Mouse (Mus musculus) midbrain, embryonic 10.5 days (tissue): ENCODE data around the gene Trim71. TPM values are rescaled to one million over a fixed set of nuclear protein-coding genes. Genes with fewer than 3 reads are reported as not detected.
A peak's percentile ranks its signal among the peaks of the same experiment; 100 is the strongest.

Experiments
- DNase-seq: peaks from one replicate; pipeline ENCODE4 v3.0.0-alpha.2; 2017; ENCODE audit warnings: low spot score
- H3K27ac ChIP-seq: fragments of 300-500 bp; sonication (generic); replicated peaks from 2 replicates; pipeline ENCODE4 v1.5.1; 2016; ENCODE audit warnings: mild to moderate bottlenecking
- H3K27me3 ChIP-seq: fragments of 300-500 bp; sonication (generic); 2 replicates; pipeline ENCODE4 v1.6.1; 2016; ENCODE audit warnings: low read depth, mild to moderate bottlenecking; ENCODE audit not compliant: poor library complexity, severe bottlenecking
- H3K36me3 ChIP-seq: fragments of 300-500 bp; sonication (generic); 2 replicates; pipeline ENCODE4 v1.6.1; 2016; ENCODE audit warnings: mild to moderate bottlenecking, moderate library complexity
- H3K4me1 ChIP-seq: fragments of 300-500 bp; sonication (generic); 2 replicates; pipeline ENCODE4 v1.6.1; 2016
- H3K4me3 ChIP-seq: fragments of 300-500 bp; sonication (generic); 2 replicates; pipeline ENCODE4 v1.5.1; 2016; ENCODE audit warnings: mild to moderate bottlenecking, moderate library complexity
- H3K9me3 ChIP-seq: fragments of 300-500 bp; sonication (generic); replicated peaks from 2 replicates; pipeline ENCODE4 v1.6.1; 2016; ENCODE audit warnings: mild to moderate bottlenecking
- WGBS: fragments of 180-500 bp; shearing (Covaris S2); methylation state at CpG from one replicate; pipeline ENCODE4 v1.1.7; 2016; 5-methylcytosine and 5-hydroxymethylcytosine counted together
- polyA plus RNA-seq: library from polyadenylated mRNA; unstranded; fragments of >200 nt; fragmentation: Nextera tagmentation; extraction: Ambion mirVana; gene quantifications from 2 replicates; pipeline ENCODE4 v1.2.1, GENCODE M21; 2016

Gene Trim71
- polyA plus RNA-seq, 1 experiment from 2014 or later = 6.8 TPM

DNA sequence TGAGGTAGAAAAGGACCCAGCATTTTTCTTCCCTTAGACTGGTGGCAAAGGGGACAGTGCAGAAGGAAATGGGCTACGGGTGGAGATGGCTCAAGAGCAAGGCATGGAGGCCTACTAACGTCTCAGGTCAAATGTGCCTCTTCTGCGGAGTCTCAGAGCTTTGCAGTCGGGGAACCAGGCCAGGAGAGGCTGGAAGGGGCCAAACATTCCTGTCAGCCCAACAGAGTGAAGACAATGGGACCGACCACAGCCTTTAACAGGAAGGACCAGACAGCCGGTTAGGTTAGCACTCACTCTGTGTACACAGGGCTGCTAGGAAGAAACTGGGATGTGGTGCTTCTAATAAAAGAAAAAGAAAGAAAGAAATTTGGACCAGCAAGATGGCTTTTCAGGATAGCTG lies 14.1 kb downstream of the Trim71 start:
- peaks cover 80% of the 10 kb centered on the region for H3K4me1 ChIP-seq
- H3K27ac ChIP-seq = peak overlapping the region; percentile 79
- WGBS = 8% methylated on average over 6 of the region's 6 CpGs
- H3K36me3 ChIP-seq = peaks cover 19% of the 10 kb centered on the region
- no peaks in the 10 kb centered on the region for H3K9me3 ChIP-seq
- no peak overlapping the region for H3K4me3 ChIP-seq
- no peaks in the 10 kb centered on the region for H3K27me3 ChIP-seq
- no peak for DNase-seq

DNA sequence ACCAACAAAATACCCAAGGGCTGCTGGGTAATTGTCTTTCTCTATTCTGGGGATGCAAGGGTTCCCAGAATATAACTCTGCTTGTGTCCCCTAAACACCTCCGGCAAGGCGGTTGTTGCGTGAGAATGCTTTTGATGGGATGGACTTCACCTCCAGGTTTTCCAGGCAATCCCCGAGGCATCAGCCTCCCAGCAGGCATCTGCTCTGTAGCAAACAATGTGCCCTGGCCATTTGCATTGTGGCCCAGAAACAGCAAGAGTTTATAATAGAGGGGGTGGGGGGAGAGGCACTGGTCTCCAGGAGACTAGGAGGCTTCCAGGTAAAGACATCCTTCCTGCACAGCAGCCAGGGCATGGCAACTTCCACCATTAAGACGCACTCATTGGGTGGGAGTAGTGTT lies 15.1 kb downstream of the Trim71 start:
- peak overlapping the region; percentile 18 for H3K4me3 ChIP-seq
- H3K27ac ChIP-seq = peak overlapping the region; percentile 79
- WGBS = 13% methylated on average over 5 of the region's 5 CpGs
- H3K4me1 ChIP-seq = peaks cover 80% of the 10 kb centered on the region
- H3K27me3 ChIP-seq = no peaks in the 10 kb centered on the region
- peak; percentile 66 for DNase-seq
- no peaks in the 10 kb centered on the region for H3K9me3 ChIP-seq
- peaks cover 14% of the 10 kb centered on the region for H3K36me3 ChIP-seq

DNA sequence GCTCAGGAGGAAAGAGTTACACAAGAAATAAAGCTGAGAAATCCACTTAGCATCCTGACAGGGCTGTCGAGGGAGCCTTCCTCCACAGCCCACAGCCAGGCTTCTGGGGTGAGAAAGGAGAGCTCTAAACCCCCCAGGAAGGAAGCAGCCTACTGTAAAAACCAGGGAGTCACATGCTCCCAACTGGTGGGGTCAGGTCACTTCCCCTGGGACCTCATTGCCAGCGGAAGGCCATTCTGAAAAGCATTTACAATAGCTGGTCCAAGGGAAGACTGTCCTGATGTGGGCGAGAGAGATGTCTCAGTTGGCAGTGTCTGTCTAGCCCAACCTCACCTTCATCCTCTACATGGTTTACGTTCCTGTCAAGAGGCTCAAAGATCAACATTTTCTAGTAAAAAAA lies 15.7 kb downstream of the Trim71 start:
- DNase-seq = no peak
- Histone ChIP-seq H3K4me1 (peaks cover 81% of the 10 kb centered on the region), H3K27ac (peak overlapping the region; percentile 79), H3K36me3 (peaks cover 14% of the 10 kb centered on the region), H3K27me3 (no peaks in the 10 kb centered on the region), H3K9me3 (no peaks in the 10 kb centered on the region), H3K4me3 (peak overlapping the region; percentile 18; the same call in 1 of the 2 replicates)
- WGBS = 28% methylated on average over 4 of the region's 4 CpGs

DNA sequence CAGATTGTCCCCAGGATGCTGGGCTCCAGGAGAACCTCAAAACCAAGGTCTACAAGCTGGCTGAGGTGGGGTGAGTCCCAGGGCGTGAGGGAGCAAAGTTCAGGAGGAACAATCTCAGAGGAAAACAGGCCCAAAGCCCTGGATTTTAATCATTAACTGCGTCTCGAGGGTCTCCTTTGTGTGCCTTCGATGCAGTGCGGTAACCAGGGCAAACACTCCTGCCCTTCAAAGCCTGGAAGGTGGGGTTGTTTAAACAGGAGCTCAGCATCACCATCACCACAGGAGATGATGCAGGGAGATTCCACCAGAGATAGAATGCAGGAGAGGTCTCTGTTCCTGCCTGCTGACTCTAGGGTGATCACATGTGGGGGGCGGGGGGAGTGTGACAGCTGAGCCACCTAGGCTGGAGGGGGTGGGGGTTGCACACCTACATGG lies 16.5 kb downstream of the Trim71 start:
- no peaks in the 10 kb centered on the region for H3K27me3 ChIP-seq
- H3K27ac ChIP-seq = peak overlapping the region; percentile 79
- H3K4me1 ChIP-seq = peaks cover 88% of the 10 kb centered on the region
- H3K4me3 ChIP-seq = 0 out of 2 replicates have a peak overlapping the region, but pooled peaks have one; percentile 9
- H3K9me3 ChIP-seq = no peaks in the 10 kb centered on the region
- WGBS = 20% methylated on average over 6 of the region's 6 CpGs
- no peak for DNase-seq
- peaks cover 11% of the 10 kb centered on the region for H3K36me3 ChIP-seq

DNA sequence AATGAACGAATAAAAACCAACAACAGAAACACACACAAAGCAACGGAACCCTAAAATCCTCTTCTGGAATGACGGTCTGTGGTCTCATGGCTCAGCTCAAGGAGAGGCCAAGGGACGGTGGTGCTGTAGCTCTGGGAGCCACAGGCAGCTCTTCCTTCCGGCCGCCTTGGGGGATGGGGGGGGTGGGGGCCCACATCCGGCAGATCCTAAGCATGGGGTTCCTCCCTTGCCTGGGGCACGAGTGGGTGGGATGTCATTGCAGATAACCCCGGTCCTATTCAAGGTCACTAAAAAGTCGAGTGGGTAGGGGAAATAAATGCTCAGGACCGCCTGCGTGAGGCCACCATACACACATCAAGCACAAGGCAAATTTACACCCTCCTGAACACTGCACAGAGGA lies 17.4 kb downstream of the Trim71 start:
- Histone ChIP-seq H3K4me1 (peaks cover 91% of the 10 kb centered on the region), H3K27ac (peak overlapping the region; percentile 79), H3K4me3 (no peak overlapping the region), H3K9me3 (no peaks in the 10 kb centered on the region), H3K27me3 (no peaks in the 10 kb centered on the region), H3K36me3 (peaks cover 5% of the 10 kb centered on the region; the same call in 1 of the 2 replicates)
- WGBS = 72% methylated on average over 12 of the region's 12 CpGs
- DNase-seq = no peak

DNA sequence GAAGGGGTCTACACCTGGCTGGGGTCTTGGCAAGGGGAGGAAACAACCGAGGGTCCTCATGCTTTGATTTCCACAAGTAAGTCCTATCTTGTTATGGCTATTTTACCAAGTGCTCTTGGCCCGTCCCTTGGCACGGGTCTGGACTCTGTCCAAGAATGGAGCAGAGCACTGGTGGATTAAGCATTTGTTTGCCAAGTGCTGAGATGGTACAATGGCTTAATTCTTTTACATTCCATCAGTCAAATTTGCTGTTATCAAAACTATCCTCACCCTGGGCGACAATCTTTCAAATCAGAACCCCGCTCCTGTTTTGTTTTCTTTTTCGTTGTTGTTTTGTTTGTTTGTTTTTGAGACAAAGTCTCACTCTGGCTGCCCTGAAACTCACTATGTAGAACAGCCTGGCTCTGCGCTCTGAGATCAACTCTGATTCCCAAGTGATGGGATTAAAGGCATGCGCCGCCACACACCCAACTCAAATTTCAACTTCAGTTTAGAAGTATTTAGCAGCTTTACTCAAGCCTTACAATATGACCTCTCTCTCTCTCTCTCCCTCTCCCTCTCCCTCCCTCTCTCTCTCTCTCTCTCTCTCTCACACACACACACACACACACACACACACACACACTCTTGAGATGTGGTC lies 19.3 kb downstream of the Trim71 start:
- H3K4me3 ChIP-seq = no peak overlapping the region
- 39% methylated on average over 9 of the region's 9 CpGs for WGBS
- H3K9me3 ChIP-seq = no peaks in the 10 kb centered on the region
- DNase-seq = no peak
- peak overlapping the region; percentile 61 for H3K27ac ChIP-seq
- peaks cover 6% of the 10 kb centered on the region; the same call in 1 of the 2 replicates for H3K36me3 ChIP-seq
- H3K4me1 ChIP-seq = peaks cover 87% of the 10 kb centered on the region
- H3K27me3 ChIP-seq = no peaks in the 10 kb centered on the region

DNA sequence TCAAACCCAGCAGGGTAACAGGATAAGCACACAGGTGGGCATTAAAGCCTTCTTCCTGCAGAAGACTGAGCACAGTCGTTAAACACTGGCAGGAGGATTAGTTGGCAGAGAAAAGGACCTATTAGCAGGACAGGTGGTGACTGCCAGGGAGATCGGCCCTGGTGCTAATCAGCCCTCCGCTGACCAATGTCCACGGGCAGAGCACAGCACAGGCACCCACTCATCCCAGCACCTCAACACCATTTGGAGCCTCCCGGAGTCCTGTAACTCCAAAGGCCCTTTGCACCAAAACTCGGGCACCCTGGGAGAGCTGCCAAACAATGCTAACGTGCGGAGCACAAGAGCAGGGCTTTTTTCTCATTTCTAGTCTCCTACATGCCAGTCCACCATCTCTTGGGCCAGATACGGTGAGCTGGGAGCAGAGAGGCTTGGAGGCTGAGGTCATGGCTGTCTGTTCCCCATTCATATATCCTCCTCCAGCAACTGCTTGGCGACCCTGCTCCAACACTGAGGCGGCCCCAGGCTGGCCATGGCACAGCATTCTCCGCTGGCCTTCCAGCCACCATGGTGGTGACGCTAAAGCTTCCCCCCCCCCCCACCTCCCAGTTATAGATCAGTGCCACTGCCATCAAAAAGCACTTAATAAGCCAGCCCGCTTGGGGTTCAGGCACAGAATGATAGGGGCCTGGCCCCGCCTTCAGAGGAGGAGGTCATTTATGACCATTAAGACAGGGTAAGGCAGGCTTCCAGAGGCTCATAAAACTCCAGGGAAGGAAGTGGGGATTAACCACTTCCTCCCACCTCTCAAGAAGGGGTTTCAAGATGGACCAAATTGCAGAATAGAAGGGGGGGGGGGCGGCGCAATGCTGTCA lies 20.1 kb downstream of the Trim71 start:
- Histone ChIP-seq H3K9me3 (no peaks in the 10 kb centered on the region), H3K36me3 (peaks cover 6% of the 10 kb centered on the region; the same call in 1 of the 2 replicates), H3K4me3 (no peak overlapping the region), H3K27me3 (no peaks in the 10 kb centered on the region), H3K27ac (peak overlapping the region; percentile 61), H3K4me1 (peaks cover 83% of the 10 kb centered on the region)
- DNase-seq = no peak
- 77% methylated on average over 17 of the region's 17 CpGs for WGBS

DNA sequence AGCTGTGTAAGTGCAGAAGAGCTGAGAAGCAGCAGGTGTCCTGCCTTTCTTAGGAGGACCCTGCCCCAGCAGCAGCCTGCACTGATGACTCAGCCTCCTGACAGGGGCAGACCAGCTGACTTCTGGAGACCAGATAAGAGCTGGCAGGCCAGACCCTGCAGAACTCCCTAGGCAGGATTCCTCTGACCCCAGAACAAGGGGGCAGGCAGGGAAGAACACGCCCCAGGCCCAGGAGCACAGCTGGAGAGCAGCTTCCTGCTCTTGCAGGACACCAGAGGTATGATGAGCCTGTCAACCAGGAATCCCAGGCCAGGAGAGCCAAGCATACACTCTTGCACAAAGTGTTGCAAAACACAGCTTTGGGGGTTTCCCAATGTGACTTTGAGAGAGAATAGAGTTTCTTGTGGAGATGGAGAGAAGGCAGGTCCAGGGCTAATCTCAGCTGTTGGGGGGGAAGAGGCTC lies 22.9 kb downstream of the Trim71 start:
- peaks cover 6% of the 10 kb centered on the region; the same call in 1 of the 2 replicates for H3K36me3 ChIP-seq
- peak; percentile 22 for DNase-seq
- no peaks in the 10 kb centered on the region for H3K9me3 ChIP-seq
- 23% methylated on average over 1 of the region's 1 CpGs for WGBS
- peak overlapping the region; percentile 52 for H3K27ac ChIP-seq
- H3K27me3 ChIP-seq = no peaks in the 10 kb centered on the region
- peaks cover 83% of the 10 kb centered on the region for H3K4me1 ChIP-seq
- H3K4me3 ChIP-seq = no peak overlapping the region

DNA sequence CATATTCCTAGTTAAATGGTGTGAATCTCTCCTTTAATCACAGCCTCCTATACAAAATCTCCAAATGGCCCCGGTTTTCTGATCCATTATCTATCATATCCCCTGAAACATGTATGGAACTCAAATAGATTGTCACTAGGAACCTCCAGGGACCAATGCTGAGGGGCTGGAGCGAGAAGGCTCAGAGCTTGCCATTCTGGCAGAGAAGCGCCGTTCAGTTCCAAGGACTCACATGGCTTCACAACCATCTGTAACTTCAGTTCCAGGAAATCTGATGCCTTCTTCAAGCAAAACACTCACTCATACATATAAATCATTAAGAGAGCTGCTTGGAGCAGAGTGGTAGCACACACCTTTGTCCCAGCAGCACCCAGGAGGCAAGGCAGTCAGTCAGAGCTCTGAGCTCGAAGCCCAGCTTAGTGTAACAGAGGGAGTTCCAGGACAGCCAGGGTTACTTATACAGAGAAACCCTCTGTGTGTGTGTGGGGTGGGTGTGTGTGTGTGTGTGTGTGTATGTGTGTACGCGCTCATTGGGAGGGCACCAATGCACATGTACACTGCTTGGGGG lies 25.1 kb downstream of the Trim71 start:
- H3K27ac ChIP-seq = peak overlapping the region; percentile 55
- H3K9me3 ChIP-seq = no peaks in the 10 kb centered on the region
- peaks cover 83% of the 10 kb centered on the region for H3K4me1 ChIP-seq
- H3K36me3 ChIP-seq = peaks cover 6% of the 10 kb centered on the region; the same call in 1 of the 2 replicates
- no peaks in the 10 kb centered on the region for H3K27me3 ChIP-seq
- no peak for DNase-seq
- WGBS = 79% methylated on average over 7 of the region's 7 CpGs
- H3K4me3 ChIP-seq = no peak overlapping the region

DNA sequence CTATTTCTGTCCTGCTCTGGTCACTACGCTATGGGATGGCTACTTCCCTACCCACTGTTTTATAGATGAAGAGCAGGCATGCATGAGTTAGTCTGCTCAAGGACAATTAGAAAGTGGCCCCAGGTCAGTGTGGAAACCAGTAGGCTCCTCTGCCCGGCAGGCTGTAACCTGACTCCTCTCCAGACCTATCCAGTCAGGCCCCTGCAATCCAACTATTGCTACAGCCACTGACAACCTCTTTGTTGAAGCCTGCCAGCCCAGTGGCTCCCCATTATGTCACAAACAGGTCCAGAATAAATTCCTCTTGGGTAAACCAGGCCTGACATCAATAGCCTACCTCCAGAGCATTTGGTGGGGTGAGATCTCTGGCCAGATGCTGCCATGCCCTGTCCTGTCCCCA lies 27.5 kb downstream of the Trim71 start:
- peak; percentile 70 for DNase-seq
- Histone ChIP-seq H3K36me3 (peaks cover 6% of the 10 kb centered on the region; the same call in 1 of the 2 replicates), H3K4me3 (peak overlapping the region; percentile 35), H3K4me1 (peaks cover 83% of the 10 kb centered on the region), H3K27ac (peak overlapping the region; percentile 87), H3K9me3 (no peaks in the 10 kb centered on the region), H3K27me3 (no peaks in the 10 kb centered on the region)
- WGBS = 9% methylated on average over 2 of the region's 2 CpGs

DNA sequence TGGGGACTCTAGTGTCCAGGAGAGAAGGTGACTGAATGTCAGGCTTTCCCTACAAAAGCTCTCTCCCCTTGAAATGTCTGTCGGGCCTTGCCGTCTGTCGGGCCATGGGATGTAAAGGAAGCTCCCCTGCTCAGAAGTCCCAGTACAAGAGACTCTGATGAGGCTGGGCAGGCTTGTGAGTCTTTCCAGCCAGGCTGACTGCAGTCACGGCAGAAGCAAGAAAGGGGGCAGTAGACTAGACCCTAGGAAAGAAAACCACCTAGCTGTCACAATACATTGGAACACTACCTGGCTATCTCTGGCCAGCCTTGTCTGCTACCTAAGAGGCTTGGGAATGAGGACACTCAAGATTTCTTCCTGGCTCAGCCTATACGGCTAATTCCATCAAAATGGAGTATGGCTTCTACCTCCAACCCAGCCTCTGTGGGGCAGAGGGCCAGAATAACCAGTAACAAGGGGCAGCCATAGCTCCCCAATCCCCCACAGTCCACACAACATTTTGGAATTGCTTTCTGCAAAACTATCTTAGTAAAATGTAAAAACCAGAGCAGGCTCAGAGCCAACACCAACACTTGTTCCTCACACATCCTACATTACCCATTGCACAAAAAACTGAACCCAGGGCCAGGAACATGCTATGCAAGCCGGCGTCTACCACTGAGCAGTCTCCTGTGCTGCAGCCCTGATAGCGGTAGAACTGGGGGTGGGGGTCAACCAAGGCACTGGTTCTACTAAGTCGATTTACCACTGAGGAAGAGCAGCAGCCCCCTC lies 29.2 kb downstream of the Trim71 start:
- Histone ChIP-seq H3K4me1 (peaks cover 91% of the 10 kb centered on the region), H3K9me3 (no peaks in the 10 kb centered on the region), H3K27me3 (no peaks in the 10 kb centered on the region), H3K36me3 (no peaks in the 10 kb centered on the region), H3K27ac (peak overlapping the region; percentile 46), H3K4me3 (no peak overlapping the region)
- 79% methylated on average over 9 of the region's 9 CpGs for whole genome bisulfite sequencing
- no peak for DNase-seq

DNA sequence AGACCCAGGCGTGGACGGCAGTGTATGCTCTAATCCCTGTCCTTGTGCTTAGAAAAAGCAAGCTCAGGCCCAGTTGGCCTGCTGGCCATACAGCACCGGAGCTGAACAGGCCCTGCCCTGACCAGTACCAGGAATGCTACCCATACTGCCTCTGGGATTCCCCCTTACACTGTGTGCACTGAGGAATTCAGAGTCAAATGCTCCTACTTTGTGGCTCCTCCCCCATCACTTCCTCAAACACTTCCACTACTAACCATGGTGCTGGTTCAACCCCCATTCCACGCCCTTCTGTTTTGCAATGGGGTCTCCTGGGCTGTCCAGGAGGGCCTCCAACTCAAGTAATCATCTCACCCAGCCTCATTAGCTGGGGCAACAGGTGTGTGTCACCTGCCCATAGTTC lies 30.3 kb downstream of the Trim71 start:
- H3K27me3 ChIP-seq = no peaks in the 10 kb centered on the region
- peaks cover 92% of the 10 kb centered on the region for H3K4me1 ChIP-seq
- DNase-seq = no peak
- WGBS = 72% methylated on average over 4 of the region's 4 CpGs
- no peaks in the 10 kb centered on the region for H3K9me3 ChIP-seq
- H3K36me3 ChIP-seq = no peaks in the 10 kb centered on the region
- H3K27ac ChIP-seq = 0 out of 2 replicates have a peak overlapping the region, but pooled peaks have one; percentile 17
- H3K4me3 ChIP-seq = no peak overlapping the region
